Mouse (Mus musculus) limb, embryonic 13.5 days (tissue): ENCODE data around the gene Bcas1. TPM values are rescaled to one million over a fixed set of nuclear protein-coding genes. Genes with fewer than 3 reads are reported as not detected.

Source experiments
- ATAC-seq: fragments of 200-750 bp; cut with Nextera tagmentation; 2 replicates; pipeline ENCODE4 v1.8.0; 2017; ENCODE audit warnings: low read depth, moderate number of reproducible peaks, moderate TSS enrichment; ENCODE audit not compliant: low FRiP score
- H3K27ac ChIP-seq: fragments of 300-500 bp; sonication (generic); 2 replicates; pipeline ENCODE4 v1.5.1; 2015; ENCODE audit warnings: inconsistent platforms, mild to moderate bottlenecking, moderate library complexity
- H3K27me3 ChIP-seq: fragments of 300-500 bp; sonication (generic); 2 replicates; pipeline ENCODE4 v1.6.1; 2015; ENCODE audit warnings: mild to moderate bottlenecking, inconsistent platforms
- H3K36me3 ChIP-seq: fragments of 300-500 bp; sonication (generic); 2 replicates; pipeline ENCODE4 v1.6.1; 2015; ENCODE audit warnings: inconsistent platforms, mild to moderate bottlenecking, moderate library complexity
- H3K4me1 ChIP-seq: fragments of 300-500 bp; sonication (generic); 2 replicates; pipeline ENCODE4 v1.6.1; 2015; ENCODE audit warnings: inconsistent platforms
- H3K4me2 ChIP-seq: fragments of 300-500 bp; sonication (generic); replicated peaks from 2 replicates; pipeline ENCODE4 v1.6.1; 2015; ENCODE audit warnings: inconsistent platforms, mild to moderate bottlenecking, moderate library complexity
- H3K4me3 ChIP-seq: fragments of 300-500 bp; sonication (generic); 2 replicates; pipeline ENCODE4 v1.5.1; 2015; ENCODE audit warnings: moderate library complexity, mild to moderate bottlenecking, inconsistent platforms
- H3K9ac ChIP-seq: fragments of 300-500 bp; sonication (generic); 2 replicates; pipeline ENCODE4 v1.6.1; 2015; ENCODE audit warnings: mild to moderate bottlenecking, inconsistent platforms
- H3K9me3 ChIP-seq: fragments of 300-500 bp; sonication (generic); 2 replicates; pipeline ENCODE4 v1.6.1; 2016; ENCODE audit warnings: inconsistent platforms
- WGBS: fragments of 180-500 bp; shearing (Covaris S2); methylation state at CpG from one replicate; pipeline ENCODE4 v1.1.7; 2015; 5-methylcytosine and 5-hydroxymethylcytosine counted together
- polyA plus RNA-seq: library from polyadenylated mRNA; unstranded; fragments of >200 nt; fragmentation: Nextera tagmentation; extraction: Ambion mirVana; gene quantifications from 2 replicates; pipeline ENCODE4 v1.2.1, GENCODE M21; 2015

Bcas1 gene
- polyA plus RNA-seq, 1 experiment from 2014 or later: 0.89 TPM

GRCm38 (mm10) chr2:170343819-170344317 lies 83.8 kb downstream of the Bcas1 start:
- H3K4me2 ChIP-seq: peak overlapping the region; percentile 39
- no peak overlapping the region for H3K4me3 ChIP-seq
- H3K9ac ChIP-seq: no peak overlapping the region
- 28% methylated on average over 10 of the region's 10 CpGs for WGBS
- peak; percentile 69 for ATAC-seq
- no peaks in the 10 kb centered on the region for H3K36me3 ChIP-seq
- peak overlapping the region; percentile 89 for H3K27ac ChIP-seq
- no peaks in the 10 kb centered on the region for H3K27me3 ChIP-seq
- no peaks in the 10 kb centered on the region for H3K9me3 ChIP-seq
- H3K4me1 ChIP-seq: peaks cover 48% of the 10 kb centered on the region

- Histone ChIP-seq H3K4me3 (no peak overlapping the region), H3K4me1 (peaks cover 48% of the 10 kb centered on the region), H3K4me2 (peak overlapping the region; percentile 39), H3K36me3 (no peaks in the 10 kb centered on the region), H3K9me3 (no peaks in the 10 kb centered on the region), H3K27ac (peak overlapping the region; percentile 89), H3K9ac (no peak overlapping the region), H3K27me3 (no peaks in the 10 kb centered on the region)
- 25% methylated on average over 17 of the region's 17 CpGs for WGBS
- no peak for ATAC-seq
Measured at GRCm38 (mm10) chr2:170343133-170343818, 84.4 kb downstream of the Bcas1 start.

GRCm38 (mm10) chr2:170342312-170342830 lies 85.3 kb downstream of the Bcas1 start:
- Histone ChIP-seq H3K4me3 (no peak overlapping the region), H3K4me2 (no peak overlapping the region), H3K27me3 (no peaks in the 10 kb centered on the region), H3K4me1 (peaks cover 46% of the 10 kb centered on the region), H3K9ac (no peak overlapping the region), H3K36me3 (no peaks in the 10 kb centered on the region), H3K27ac (no peak overlapping the region), H3K9me3 (no peaks in the 10 kb centered on the region)
- ATAC-seq: no peak
- WGBS: 85% methylated on average over 12 of the region's 12 CpGs

GRCm38 (mm10) chr2:170341179-170341578 lies 86.5 kb downstream of the Bcas1 start:
- no peak overlapping the region for H3K27ac ChIP-seq
- peaks cover 39% of the 10 kb centered on the region for H3K4me1 ChIP-seq
- ATAC-seq: no peak
- 75% methylated on average over 8 of the region's 8 CpGs for WGBS
- no peaks in the 10 kb centered on the region for H3K36me3 ChIP-seq
- H3K9ac ChIP-seq: no peak overlapping the region
- H3K4me2 ChIP-seq: no peak overlapping the region
- no peak overlapping the region for H3K4me3 ChIP-seq
- no peaks in the 10 kb centered on the region for H3K9me3 ChIP-seq
- H3K27me3 ChIP-seq: no peaks in the 10 kb centered on the region

- ATAC-seq: no peak
- 76% methylated on average over 9 of the region's 9 CpGs for WGBS
- Histone ChIP-seq H3K4me3 (no peak overlapping the region), H3K4me2 (no peak overlapping the region), H3K9ac (no peak overlapping the region), H3K27ac (no peak overlapping the region), H3K9me3 (no peaks in the 10 kb centered on the region), H3K4me1 (0 out of 2 replicates have a peak, but pooled peaks cover 4% of the 10 kb centered on the region), H3K27me3 (no peaks in the 10 kb centered on the region), H3K36me3 (no peaks in the 10 kb centered on the region)
Measured at GRCm38 (mm10) chr2:170336266-170336760, 91.3 kb downstream of the Bcas1 start.

GRCm38 (mm10) chr2:170335168-170335567 lies 92.5 kb downstream of the Bcas1 start:
- H3K9ac ChIP-seq: no peak overlapping the region

GRCm38 (mm10) chr2:170331870-170332269 lies 95.8 kb downstream of the Bcas1 start:
- H3K27ac ChIP-seq: no peak overlapping the region
- no peaks in the 10 kb centered on the region for H3K36me3 ChIP-seq
- no peaks in the 10 kb centered on the region for H3K4me1 ChIP-seq
- 61% methylated on average over 2 of the region's 2 CpGs for WGBS
- no peak overlapping the region for H3K9ac ChIP-seq
- no peaks in the 10 kb centered on the region for H3K9me3 ChIP-seq
- no peak overlapping the region for H3K4me3 ChIP-seq
- ATAC-seq: no peak
- H3K4me2 ChIP-seq: no peak overlapping the region
- H3K27me3 ChIP-seq: no peaks in the 10 kb centered on the region

More at GRCm38 (mm10) chr2:170335168-170335567, 92.5 kb downstream of the Bcas1 start:
- H3K27me3 ChIP-seq: no peaks in the 10 kb centered on the region
- H3K36me3 ChIP-seq: no peaks in the 10 kb centered on the region
- 90% methylated on average over 5 of the region's 5 CpGs for WGBS
- no peak for ATAC-seq
- H3K27ac ChIP-seq: no peak overlapping the region
- no peak overlapping the region for H3K4me2 ChIP-seq
- no peaks in the 10 kb centered on the region for H3K9me3 ChIP-seq
- H3K4me1 ChIP-seq: 0 out of 2 replicates have a peak, but pooled peaks cover 4% of the 10 kb centered on the region
- no peak overlapping the region for H3K4me3 ChIP-seq

- no peak for ATAC-seq
- Histone ChIP-seq H3K4me2 (no peak overlapping the region), H3K4me3 (no peak overlapping the region), H3K36me3 (no peaks in the 10 kb centered on the region), H3K9me3 (no peaks in the 10 kb centered on the region), H3K4me1 (no peaks in the 10 kb centered on the region), H3K9ac (no peak overlapping the region), H3K27ac (no peak overlapping the region), H3K27me3 (no peaks in the 10 kb centered on the region)
- 58% methylated on average over 8 of the region's 8 CpGs for WGBS
Measured at GRCm38 (mm10) chr2:170330466-170330865, 97.2 kb downstream of the Bcas1 start.

- Histone ChIP-seq H3K27ac (no peak overlapping the region), H3K9me3 (no peaks in the 10 kb centered on the region), H3K9ac (no peak overlapping the region), H3K36me3 (no peaks in the 10 kb centered on the region), H3K4me3 (no peak overlapping the region), H3K4me1 (no peaks in the 10 kb centered on the region), H3K27me3 (no peaks in the 10 kb centered on the region), H3K4me2 (no peak overlapping the region)
- no peak for ATAC-seq
- 86% methylated on average over 13 of the region's 13 CpGs for WGBS
Measured at GRCm38 (mm10) chr2:170329921-170330320, 97.7 kb downstream of the Bcas1 start.

- Histone ChIP-seq H3K4me1 (peaks cover 10% of the 10 kb centered on the region), H3K4me3 (peak overlapping the region; percentile 38), H3K9ac (peak overlapping the region; percentile 61), H3K27me3 (peaks cover 8% of the 10 kb centered on the region; the same call in 1 of the 2 replicates), H3K9me3 (no peaks in the 10 kb centered on the region), H3K27ac (no peak overlapping the region), H3K36me3 (no peaks in the 10 kb centered on the region), H3K4me2 (peak overlapping the region; percentile 68)
- ATAC-seq: no peak
- 7% methylated on average over 19 of the region's 19 CpGs for WGBS
Measured at GRCm38 (mm10) chr2:170323925-170324347, 103.7 kb downstream of the Bcas1 start.

GRCm38 (mm10) chr2:170322013-170322414 lies 105.6 kb downstream of the Bcas1 start:
- peaks cover 8% of the 10 kb centered on the region; the same call in 1 of the 2 replicates for H3K27me3 ChIP-seq
- peaks cover 13% of the 10 kb centered on the region for H3K4me1 ChIP-seq
- no peak for ATAC-seq
- no peak overlapping the region for H3K4me2 ChIP-seq
- H3K27ac ChIP-seq: no peak overlapping the region
- no peak overlapping the region for H3K4me3 ChIP-seq
- WGBS: 29% methylated on average over 3 of the region's 3 CpGs
- no peaks in the 10 kb centered on the region for H3K9me3 ChIP-seq
- H3K9ac ChIP-seq: no peak overlapping the region
- no peaks in the 10 kb centered on the region for H3K36me3 ChIP-seq

- peaks cover 8% of the 10 kb centered on the region; the same call in 1 of the 2 replicates for H3K27me3 ChIP-seq
- no peaks in the 10 kb centered on the region for H3K9me3 ChIP-seq
- no peaks in the 10 kb centered on the region for H3K36me3 ChIP-seq
- H3K4me2 ChIP-seq: no peak overlapping the region
- peaks cover 13% of the 10 kb centered on the region for H3K4me1 ChIP-seq
- H3K9ac ChIP-seq: no peak overlapping the region
- no peak overlapping the region for H3K4me3 ChIP-seq
- ATAC-seq: no peak
- 50% methylated on average over 5 of the region's 5 CpGs for WGBS
- no peak overlapping the region for H3K27ac ChIP-seq
Measured at GRCm38 (mm10) chr2:170321579-170321978, 106.1 kb downstream of the Bcas1 start.
